Mouse (Mus musculus) brain, embryonic 14.5 days (tissue): ENCODE data around the gene Prpf40b.

Experiments used
- CTCF ChIP-seq: fragments of 200-500 bp; IDR thresholded peaks from 2 replicates; pipeline ENCODE4 v1.5.1; 2012; ENCODE audit warnings: inconsistent platforms, mild to moderate bottlenecking, moderate library complexity, borderline replicate concordance; ENCODE audit not compliant: insufficient read depth, insufficient read length; ENCODE audit errors: extremely low read depth
- POLR2A ChIP-seq: fragments of 200-500 bp; IDR thresholded peaks from 2 replicates; pipeline ENCODE4 v1.6.1; 2012; ENCODE audit warnings: mild to moderate bottlenecking, inconsistent platforms, borderline replicate concordance; ENCODE audit not compliant: poor library complexity, insufficient read depth, insufficient read length, severe bottlenecking; ENCODE audit errors: extremely low read depth

GRCm38 (mm10) chr15:99276095-99276494 is 18.8 kb upstream of the Prpf40b start:
- no peak for TF ChIP-seq POLR2A
- TF ChIP-seq CTCF = no peak
